Mouse (Mus musculus): ENCODE results near the gene Myl6b.
"Not testable (repeated sequence)": the region's sequence is repeated elsewhere in the genome, so short reads cannot be mapped to it uniquely, and the experiment has no call there.

Gene Myl6b

DNA sequence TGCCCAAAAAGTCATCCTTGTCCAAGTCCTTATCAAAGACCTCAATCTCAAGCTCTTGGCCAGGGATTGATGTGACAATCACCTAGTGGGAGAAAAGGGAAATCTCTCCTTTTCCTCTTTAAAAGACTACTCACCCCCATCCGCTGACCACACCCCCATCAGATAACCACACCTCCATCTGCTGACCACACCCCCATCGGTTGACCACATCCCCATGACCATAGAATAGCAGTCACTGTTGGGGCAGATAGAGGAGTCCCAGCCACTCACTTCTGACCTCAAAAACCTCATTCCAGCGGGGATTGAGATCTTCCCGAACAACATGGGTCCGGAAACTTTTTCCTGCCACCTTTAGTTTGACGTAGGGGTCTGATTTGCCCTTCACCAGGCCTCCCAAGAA lies 18.2 kb upstream of the Myl6b start:
- DNase-seq: no peak

GRCm38 (mm10) chr10:128516029-128516428 lies 17.5 kb upstream of the Myl6b start:
- DNase-seq: no peak

- DNase-seq: no peak
Observed at GRCm38 (mm10) chr10:128515044-128515443, 16.6 kb upstream of the Myl6b start.

- DNase-seq: no peak
Observed at GRCm38 (mm10) chr10:128511761-128512160, 13.3 kb upstream of the Myl6b start.

- DNase-seq: no peak
Observed at GRCm38 (mm10) chr10:128511189-128511588, 12.7 kb upstream of the Myl6b start.

- DNase-seq: no peak
Observed at GRCm38 (mm10) chr10:128510301-128510700, 11.8 kb upstream of the Myl6b start.

GRCm38 (mm10) chr10:128509831-128510230 lies 11.3 kb upstream of the Myl6b start:
- DNase-seq: no peak

DNA sequence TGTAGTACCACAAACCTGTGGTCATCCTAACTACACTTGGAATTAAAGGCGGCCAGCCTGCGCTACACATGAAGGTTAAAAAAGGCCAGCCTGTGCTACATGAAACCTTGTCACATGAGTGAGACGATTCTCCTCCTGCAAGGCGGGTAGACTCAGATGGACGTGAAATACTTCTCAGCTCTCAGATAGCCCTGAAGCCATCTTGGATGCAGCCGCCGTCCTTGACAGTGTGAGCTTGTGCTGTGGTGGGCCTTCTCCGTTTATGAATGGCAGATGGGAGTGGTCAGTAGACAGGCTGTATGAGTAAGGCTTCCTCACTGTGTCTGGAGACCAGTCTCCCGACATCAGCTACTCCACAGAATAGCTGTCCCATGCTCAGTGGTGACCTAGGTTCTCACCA lies 10.7 kb upstream of the Myl6b start:
- no peak for DNase-seq

DNA sequence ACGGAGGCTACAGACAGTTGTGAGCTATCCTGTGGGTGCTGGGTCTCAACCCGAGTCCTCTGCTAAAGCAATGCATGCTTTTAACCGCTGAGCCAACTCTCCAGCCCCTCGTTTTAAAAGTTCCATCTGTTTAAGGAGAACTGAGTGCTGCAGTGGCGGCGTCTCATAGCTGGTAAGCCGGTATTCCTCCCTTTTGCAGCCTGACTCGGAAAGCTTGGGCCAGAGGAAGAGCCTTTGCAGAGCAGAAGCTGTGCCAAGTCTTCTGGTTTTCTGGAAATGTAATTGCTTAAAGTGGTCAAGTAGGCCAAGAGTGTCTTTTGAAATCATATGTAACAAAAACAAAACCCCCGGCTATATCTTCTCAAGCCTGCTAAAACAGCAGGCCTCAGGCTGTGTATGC lies 9.8 kb upstream of the Myl6b start:
- DNase-seq: no peak

DNA sequence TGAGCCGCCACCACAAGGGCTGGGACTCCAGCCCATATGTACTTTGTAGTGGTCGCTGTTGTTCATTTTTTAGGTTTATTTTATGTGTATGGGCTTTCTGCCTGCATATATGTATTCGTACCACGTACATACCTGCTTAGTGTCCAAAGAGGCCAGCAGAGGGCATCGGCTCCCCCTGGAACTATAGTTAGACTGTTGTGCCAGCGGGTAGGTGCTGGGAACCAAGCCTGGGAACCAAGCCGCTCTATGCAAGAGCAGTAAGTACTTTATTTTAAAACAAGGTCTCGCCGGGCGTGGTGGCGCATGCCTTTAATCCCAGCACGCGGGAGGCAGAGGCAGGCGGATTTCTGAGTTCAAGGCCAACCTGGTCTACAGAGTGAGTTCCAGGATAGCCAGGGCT lies 7.5 kb upstream of the Myl6b start:
- no peak for DNase-seq

- DNase-seq: not testable (repeated sequence)
Observed at GRCm38 (mm10) chr10:128505371-128505667, 6.8 kb upstream of the Myl6b start.

DNA sequence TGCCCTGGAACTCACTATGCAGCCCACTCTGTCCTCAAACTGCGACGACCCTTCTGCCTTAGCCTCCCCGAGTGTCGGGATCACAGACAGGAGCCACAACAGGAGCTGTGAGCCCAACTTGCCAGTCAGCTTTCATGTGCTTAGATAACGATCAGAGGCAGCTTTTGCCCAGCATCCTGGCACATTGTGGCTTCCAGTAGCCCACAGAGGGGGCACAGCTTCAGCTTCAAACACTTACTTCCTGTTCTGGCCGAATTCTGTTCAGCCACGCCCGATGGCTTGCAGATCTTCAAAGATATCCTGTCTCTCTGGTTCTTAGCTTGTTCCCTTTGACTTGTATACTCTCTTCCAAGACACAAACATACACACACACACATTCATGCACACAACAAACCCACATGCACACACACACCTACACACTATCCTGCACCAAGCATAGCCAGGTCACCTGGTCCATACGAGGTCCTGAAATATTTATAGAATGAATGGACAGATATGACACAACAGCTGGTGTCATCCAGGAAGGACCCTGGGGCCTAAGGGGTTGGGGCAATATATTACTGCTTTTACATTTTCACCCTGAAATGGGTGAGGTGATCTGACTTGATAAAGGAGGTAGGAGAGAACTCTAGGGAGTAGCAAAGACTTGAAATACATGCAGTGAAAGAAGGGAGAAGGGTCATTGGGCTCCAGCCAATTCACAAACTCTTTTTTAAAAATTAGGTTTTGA lies 6.3 kb upstream of the Myl6b start:
- no peak for DNase-seq

GRCm38 (mm10) chr10:128504012-128504411 lies 5.5 kb upstream of the Myl6b start:
- no peak for DNase-seq

DNA sequence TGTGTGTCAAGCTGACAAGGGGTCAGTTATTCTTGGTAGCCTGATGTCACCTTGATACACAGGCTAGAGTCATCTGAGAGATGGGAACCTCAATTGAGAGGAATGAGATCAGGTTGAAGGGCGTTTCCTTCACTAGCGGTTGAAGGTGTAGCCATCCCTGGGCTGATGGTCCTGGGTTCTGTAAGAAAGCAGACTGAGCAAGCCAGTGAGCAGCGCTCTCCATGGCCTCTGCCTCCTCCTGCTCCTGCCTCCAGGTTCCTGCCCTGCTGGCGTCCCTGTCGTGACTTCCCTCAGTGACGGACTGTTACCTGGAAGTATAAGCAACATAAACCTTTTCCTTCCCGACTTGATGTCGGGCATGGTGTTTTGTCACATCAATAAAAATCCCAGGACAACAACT lies 5.0 kb upstream of the Myl6b start:
- no peak for DNase-seq

- no peak for DNase-seq
Observed at GRCm38 (mm10) chr10:128502341-128502740, 3.9 kb upstream of the Myl6b start.

DNA sequence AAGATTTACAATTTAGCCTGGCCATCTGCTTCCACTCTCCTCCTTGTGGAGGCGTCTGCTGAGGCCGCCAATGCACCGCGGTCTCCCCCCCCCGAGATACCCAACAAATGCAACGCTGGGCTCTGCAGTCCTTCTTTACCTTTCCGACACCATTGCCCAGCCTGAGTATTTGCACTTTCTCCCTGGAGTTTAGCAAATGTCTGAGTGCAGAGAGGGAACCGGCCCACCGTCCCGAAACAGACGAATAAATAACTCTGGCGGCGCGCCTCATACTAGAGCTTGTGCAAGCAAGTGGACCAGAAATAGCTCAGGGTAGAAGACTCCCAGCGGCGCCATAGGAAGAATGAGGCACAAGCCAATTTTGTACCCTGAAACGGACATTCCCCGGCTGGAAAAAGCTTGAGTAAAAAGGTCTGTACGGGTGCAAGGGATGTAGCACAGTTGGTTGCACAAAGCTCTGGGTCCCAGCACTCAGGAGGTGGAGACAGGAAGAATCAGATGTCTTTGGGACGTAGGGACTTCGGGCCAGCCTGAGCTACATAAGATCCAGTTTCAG lies 709 bp upstream of the Myl6b start:
- peak in 1 of 2 experiments; percentile 42 for DNase-seq

DNA sequence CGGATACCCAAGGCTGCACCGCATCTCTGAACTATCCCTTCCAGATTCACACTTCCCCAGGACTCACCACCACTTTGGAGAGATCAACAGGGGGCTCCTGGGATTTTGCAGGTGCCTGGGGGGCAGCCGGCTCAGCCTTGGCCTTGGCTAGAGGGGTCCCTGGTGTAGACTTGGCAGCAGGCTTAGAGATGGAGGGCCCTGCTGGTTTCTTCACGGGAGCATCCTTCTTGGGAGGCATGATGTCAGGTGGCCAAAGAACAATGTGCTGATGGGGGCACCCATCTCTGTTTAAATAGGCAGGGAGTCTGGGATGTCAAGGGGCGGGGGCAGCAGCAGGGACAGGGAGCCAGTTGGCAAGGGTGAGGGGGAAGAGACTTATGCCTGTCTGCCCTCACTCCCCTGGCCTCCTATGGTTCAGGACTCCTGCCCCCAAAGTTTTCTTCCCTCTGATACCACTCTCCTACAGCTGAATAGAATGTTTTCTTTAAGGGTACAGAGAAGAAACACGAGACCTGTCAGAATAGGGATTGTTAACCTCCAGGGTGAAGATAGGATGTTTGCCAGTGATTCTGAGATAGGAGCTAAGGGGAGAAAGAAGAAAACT lies 1.2 kb downstream of the Myl6b start:
- no peak for DNase-seq

DNA sequence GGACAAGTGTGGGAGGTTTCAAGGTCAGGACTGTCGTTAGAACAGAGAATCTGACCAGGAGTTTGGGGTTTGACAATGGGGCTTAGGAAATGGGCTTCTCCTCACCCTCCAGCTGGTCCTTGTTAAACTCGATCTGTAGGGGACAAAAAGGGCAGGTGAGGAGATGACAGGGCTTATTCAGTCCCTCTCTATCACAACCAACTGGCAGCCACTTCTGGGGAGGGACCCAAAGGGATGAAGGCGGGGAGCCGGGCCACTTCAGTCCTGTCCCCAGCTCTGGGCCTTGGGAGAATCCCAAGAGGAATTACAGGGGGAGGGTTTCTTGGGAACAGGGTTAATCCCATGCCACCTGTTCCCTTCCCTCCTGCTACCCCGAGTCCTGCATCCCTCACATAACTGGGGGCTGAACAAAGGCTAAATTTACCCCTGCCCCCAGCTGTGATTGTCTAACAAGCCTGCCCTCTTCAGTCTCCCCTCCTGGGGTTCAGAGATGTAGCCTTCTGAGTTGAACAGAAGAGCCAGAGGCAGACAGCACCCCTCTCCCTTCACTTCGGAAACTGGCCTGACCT lies 1.9 kb downstream of the Myl6b start:
- DNase-seq: no peak

DNA sequence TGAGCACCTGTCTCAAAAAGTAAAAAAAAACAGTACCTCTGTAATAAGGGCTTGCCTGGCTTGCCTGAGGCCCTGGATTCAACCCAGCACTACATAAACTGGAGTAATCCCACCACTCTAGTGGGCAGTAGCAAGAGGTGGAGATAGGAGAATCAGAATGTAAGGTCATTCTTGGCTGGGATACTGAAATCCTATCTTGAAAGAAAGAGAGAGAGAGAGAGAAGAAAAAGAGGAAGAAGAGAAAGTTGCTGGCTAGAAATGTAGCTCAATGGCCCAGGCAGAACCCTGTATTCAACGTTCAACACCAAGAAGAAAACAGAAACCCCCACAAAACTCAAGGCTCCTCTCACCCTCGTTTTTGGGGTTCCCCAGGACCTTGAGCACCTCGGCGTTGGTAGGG lies 2.6 kb downstream of the Myl6b start:
- DNase-seq: no peak

GRCm38 (mm10) chr10:128495270-128495669 lies 3.2 kb downstream of the Myl6b start:
- no peak for DNase-seq

GRCm38 (mm10) chr10:128494667-128495245 lies 3.7 kb downstream of the Myl6b start:
- no peak for DNase-seq

DNA sequence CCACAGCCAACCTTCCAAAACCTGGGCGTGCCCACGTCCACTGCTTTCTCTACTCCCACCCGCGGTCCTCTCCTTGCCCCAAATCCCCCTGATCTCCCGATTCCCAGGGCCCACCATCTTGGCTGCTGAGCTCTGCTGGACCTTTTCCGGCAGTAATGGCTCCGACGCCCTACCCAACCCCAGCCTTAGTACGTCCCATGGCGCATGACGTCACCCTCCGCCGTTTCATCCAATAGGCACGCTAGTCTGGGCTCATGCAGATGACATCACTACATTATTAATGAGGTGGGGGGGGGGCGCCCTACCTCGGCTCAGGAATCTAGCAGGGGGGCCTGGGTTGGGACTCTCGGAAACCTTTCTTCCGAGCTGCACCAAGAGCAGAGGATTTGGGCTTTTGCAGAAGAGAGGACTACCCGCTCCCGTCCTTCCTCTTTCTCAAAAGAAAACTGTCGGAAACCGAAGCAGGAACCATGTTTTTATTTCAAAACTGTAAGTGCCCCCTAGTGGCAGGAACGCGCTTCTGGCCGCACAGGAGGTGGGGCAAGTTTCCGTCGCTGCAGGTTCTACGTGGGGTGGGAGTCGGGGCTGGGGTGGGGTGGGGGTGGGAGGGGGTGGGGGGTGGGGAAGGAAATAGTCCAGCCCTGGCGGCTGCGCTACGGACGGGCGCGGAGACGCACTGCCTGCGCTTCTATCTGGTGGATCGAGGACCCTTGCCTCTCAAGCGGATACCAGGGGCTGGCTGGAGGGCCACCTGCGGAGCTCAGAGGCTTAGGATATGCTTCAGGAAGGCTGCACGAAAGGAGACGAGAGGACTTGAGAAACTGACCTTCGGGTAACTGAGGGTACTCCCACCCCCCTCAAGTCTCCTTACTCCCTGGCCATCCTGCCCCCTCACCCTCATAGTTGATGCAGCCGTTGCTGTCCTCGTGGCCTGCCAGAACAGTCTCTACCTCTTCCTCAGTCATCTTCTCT lies 4.5 kb downstream of the Myl6b start, which contains the start of gene Myl6:
TSS of gene Myl6 (minus strand) at position 451 of the 972 bp plus-strand sequence.
- peak; percentile 95 to 98 for DNase-seq

- peak in 1 of 2 experiments; percentile 26 for DNase-seq
Observed at GRCm38 (mm10) chr10:128493319-128493694, 5.2 kb downstream of the Myl6b start.
